Mouse (Mus musculus): ENCODE measurements around the gene Mapk10.

DNA sequence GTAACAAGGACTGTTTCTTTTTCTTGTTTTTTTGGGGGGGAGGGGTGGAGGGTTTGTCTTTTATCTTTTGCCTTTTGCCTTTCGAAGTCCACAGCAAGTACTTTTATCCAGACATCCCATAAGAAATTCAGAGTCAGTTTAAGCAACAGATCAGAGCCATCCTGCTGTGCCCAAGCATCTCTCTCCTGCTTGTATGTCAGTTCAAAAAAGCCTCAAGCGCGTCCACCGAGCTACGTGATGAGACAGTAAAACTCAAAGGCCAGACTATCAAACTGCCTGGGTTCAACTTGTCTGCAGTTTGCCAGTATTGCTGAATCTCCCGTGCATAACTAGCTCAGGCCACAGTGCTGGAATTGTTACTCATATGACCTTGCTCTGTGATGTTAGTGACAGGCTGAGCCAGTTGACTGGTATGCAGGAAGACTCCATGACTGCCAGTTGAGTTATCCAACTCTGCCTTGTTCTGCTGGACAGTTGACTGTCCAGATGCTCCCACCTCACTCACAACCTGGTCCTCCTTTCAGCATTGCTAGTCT, 311.4 kb downstream of the Mapk10 start:
- TF ChIP-seq CTCF (conservative IDR thresholded peaks at IDR 0.05; ENCODE audit: low read length) (no peak), NANOG (IDR thresholded peaks at IDR 0.05; ENCODE audit: borderline replicate concordance, low read length) (no peak)
